In the genomic region with DNA sequence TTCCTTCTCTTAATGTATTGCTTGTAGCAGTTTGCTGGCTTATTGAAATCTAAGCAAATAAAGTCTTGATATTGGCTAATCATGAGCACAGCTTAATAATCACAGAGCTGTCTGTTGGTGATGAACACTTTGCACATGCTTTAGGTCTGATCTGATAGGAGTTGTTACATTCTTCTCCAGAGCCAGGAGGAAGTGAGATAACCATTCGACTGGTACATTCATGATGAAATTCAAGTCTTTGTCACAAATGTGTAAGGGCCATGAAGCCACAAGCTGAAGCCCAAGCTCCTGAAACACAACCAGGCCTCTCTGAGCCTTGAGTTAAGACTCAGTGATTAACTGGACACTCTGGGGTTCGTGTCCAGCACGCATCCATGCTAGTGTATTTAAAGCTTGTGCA, we compare ENCODE assay signal across 22 mouse cellular contexts.
A peak's percentile ranks its signal among the peaks of the same experiment; 100 is the strongest.
DNase-seq lines count a peak whose midpoint lies in the region; ATAC-seq and TF ChIP-seq lines count a peak whose summit lies in the region.
"Had no signal": no experiment of that assay in that cellular context is flagged by ENCODE, and none has a peak within 500 bp of the region (broad histone marks: within the 10 kb centered on the region; RNA-seq: fewer than 3 reads in every experiment).

No protein-coding gene starts in this region.

- ATAC-seq in granulocyte monocyte progenitor cell, adult 5-6 weeks (replicated peaks; ENCODE audit: poor library complexity, severe bottlenecking) = peak; percentile 79
- ATAC-seq: forebrain, embryonic 16.5 days; intestine, embryonic 15.5 days; midbrain, embryonic 16.5 days had no signal

- no peak overlapping the region for H3K4me3 ChIP-seq in layer of hippocampus, adult 2 months
- H3K4me3 ChIP-seq: gastrocnemius, adult 2 months; hindbrain, embryonic 15.5 days; intestine, embryonic 15.5 days; limb, embryonic 15.5 days; neural tube, embryonic 15.5 days had no signal

- no peak for TF ChIP-seq CTCF in layer of hippocampus, adult 2 months (conservative IDR thresholded peaks at IDR 0.05)

- intact Hi-C loops in heart, postnatal 14 days (cut with DNase I) = no loop called here

- peak overlapping the region; percentile 43; the same call in 1 of the 2 replicates for H3K27ac ChIP-seq in layer of hippocampus, adult 2 months
- H3K27ac ChIP-seq: gastrocnemius, adult 2 months; hindbrain, embryonic 15.5 days; intestine, embryonic 15.5 days; kidney, postnatal 0 days; limb, embryonic 15.5 days; neural tube, embryonic 15.5 days had no signal

- DNase-seq in heart, adult 11 months = peak; percentile 82
- no peak for DNase-seq in heart, postnatal 14 days
- DNase-seq in layer of hippocampus, adult 2 months (ENCODE audit: low spot score in 2 of 2) = no peak
- no peak for DNase-seq in layer of hippocampus, postnatal 25 days (ENCODE audit: extremely low spot score in 1 of 2, low spot score in 1 of 2)
- no peak for DNase-seq in cerebellum, adult 8-10 months
- no peak for DNase-seq in frontal cortex, postnatal 14 days (ENCODE audit: low spot score in 2 of 2)
- DNase-seq in lung, postnatal 10 days = no peak
- DNase-seq: cerebellum, adult 2 months; gastrocnemius, adult 2 months; heart, adult 18-20 months; heart, postnatal 4 days; layer of hippocampus, postnatal 36 days; right cerebral cortex, postnatal 14 days; spleen, adult 18-20 months had no signal
